Mouse (Mus musculus) MEL (cell line): ENCODE results near the gene Ttc24. TPM values are rescaled to one million over a fixed set of nuclear protein-coding genes. Genes with fewer than 3 reads are reported as not detected.

ENCODE experiments used
- DNase-seq: peaks from one replicate; pipeline ENCODE4 v3.0.0; 2011; ENCODE audit warnings: low read depth, low spot score
- H3K27ac ChIP-seq: 2 replicates; pipeline ENCODE4 v1.5.1; 2012; ENCODE audit warnings: low read depth, mild to moderate bottlenecking, control low read depth, low read length, moderate library complexity; ENCODE audit not compliant: control insufficient read depth
- H3K27me3 ChIP-seq, 2 experiments: fragments of 150-350 bp in 1 of 2; sonication (generic) in 1 of 2; 2 replicates each; pipeline ENCODE4 v1.6.1; 2012; ENCODE audit warnings: low read length in 2 of 2, mild to moderate bottlenecking in 2 of 2, improper control_type of control experiment in 1 of 2, moderate library complexity in 1 of 2; ENCODE audit not compliant: insufficient read depth in 2 of 2, control insufficient read depth in 1 of 2
- H3K36me3 ChIP-seq, 2 experiments: 2 replicates each; pipeline ENCODE4 v1.6.1; 2012 to 2014; ENCODE audit warnings: low read length in 2 of 2, improper control_type of control experiment in 1 of 2, inconsistent platforms in 1 of 2, mild to moderate bottlenecking in 1 of 2; ENCODE audit not compliant: insufficient read depth in 2 of 2, control insufficient read depth in 1 of 2
- H3K4me1 ChIP-seq, 2 experiments: fragments of 150-350 bp in 1 of 2; sonication (generic) in 1 of 2; 2 replicates each; pipeline ENCODE4 v1.6.1; 2012; ENCODE audit warnings: low read length in 2 of 2, improper control_type of control experiment in 1 of 2, mild to moderate bottlenecking in 1 of 2; ENCODE audit not compliant: insufficient read depth in 2 of 2, control insufficient read depth in 1 of 2
- H3K4me3 ChIP-seq, 2 experiments: fragments of 150-350 bp in 1 of 2; sonication (generic) in 1 of 2; 2 replicates each; pipeline ENCODE4 v1.5.1; 2012; ENCODE audit warnings: low read depth in 2 of 2, low read length in 2 of 2, mild to moderate bottlenecking in 2 of 2, moderate library complexity in 2 of 2, control low read depth in 1 of 2, improper control_type of control experiment in 1 of 2; ENCODE audit not compliant: control insufficient read depth in 1 of 2, insufficient read depth in 1 of 2
- H3K79me2 ChIP-seq: 2 replicates; pipeline ENCODE4 v1.6.1; 2012; ENCODE audit warnings: mild to moderate bottlenecking, low read length, moderate library complexity; ENCODE audit not compliant: control insufficient read depth, poor library complexity, insufficient read depth
- H3K9ac ChIP-seq: 2 replicates; pipeline ENCODE4 v1.6.1; 2012; ENCODE audit warnings: low read depth, mild to moderate bottlenecking, control low read depth, low read length, moderate library complexity; ENCODE audit not compliant: control insufficient read depth, poor library complexity, severe bottlenecking
- H3K9me3 ChIP-seq: fragments of 150-350 bp; sonication (generic); replicated peaks from 2 replicates; pipeline ENCODE4 v1.6.1; 2012; ENCODE audit warnings: mild to moderate bottlenecking, low read length, improper control_type of control experiment, moderate library complexity; ENCODE audit not compliant: insufficient read depth
- BHLHE40 ChIP-seq: IDR thresholded peaks from 2 replicates; pipeline ENCODE4 v1.6.1; 2012; ENCODE audit warnings: low read depth, mild to moderate bottlenecking, inconsistent platforms, low read length, improper control_type of control experiment, borderline replicate concordance
- CHD1 ChIP-seq: IDR thresholded peaks from 2 replicates; pipeline ENCODE4 v1.6.1; 2012; ENCODE audit warnings: low read depth, mild to moderate bottlenecking, inconsistent platforms, low read length, improper control_type of control experiment
- CHD2 ChIP-seq: IDR thresholded peaks from 2 replicates; pipeline ENCODE4 v1.6.1; 2011; ENCODE audit warnings: low read length, improper control_type of control experiment
- CTCF ChIP-seq, 3 experiments: IDR thresholded peaks in 2 of 3; conservative IDR thresholded peaks in 1 of 3; 2 replicates each; pipeline ENCODE4 v1.5.1; 2011 to 2012; ENCODE audit warnings: low read length in 3 of 3, low read depth in 2 of 3, mild to moderate bottlenecking in 2 of 3, improper control_type of control experiment in 1 of 3, inconsistent platforms in 1 of 3, mixed read lengths in 1 of 3, moderate library complexity in 1 of 3; ENCODE audit not compliant: control insufficient read depth in 1 of 3, insufficient read depth in 1 of 3, poor library complexity in 1 of 3, severe bottlenecking in 1 of 3
- E2F4 ChIP-seq: IDR thresholded peaks from 2 replicates; pipeline ENCODE4 v1.6.1; 2011; ENCODE audit warnings: low read depth, low read length, improper control_type of control experiment, borderline replicate concordance
- ELF1 ChIP-seq: IDR thresholded peaks from 2 replicates; pipeline ENCODE4 v1.6.1; 2014; ENCODE audit warnings: low read depth, mild to moderate bottlenecking, inconsistent platforms, low read length, improper control_type of control experiment, moderate library complexity
- ETS1 ChIP-seq: IDR thresholded peaks from 2 replicates; pipeline ENCODE4 v1.6.1; 2012; ENCODE audit warnings: low read depth, mild to moderate bottlenecking, inconsistent platforms, low read length, improper control_type of control experiment, moderate library complexity
- GABPA ChIP-seq: IDR thresholded peaks from 2 replicates; pipeline ENCODE4 v1.6.1; 2012; ENCODE audit warnings: low read depth, mild to moderate bottlenecking, inconsistent platforms, low read length, improper control_type of control experiment, moderate library complexity
- GATA1 ChIP-seq: IDR thresholded peaks from 2 replicates; pipeline ENCODE4 v1.6.1; 2011; ENCODE audit warnings: low read depth, low read length, improper control_type of control experiment
- KAT2A ChIP-seq: conservative IDR thresholded peaks from 2 replicates; pipeline ENCODE4 v1.6.1; 2012; ENCODE audit warnings: low read depth, low read length, improper control_type of control experiment, inconsistent platforms
- MAX ChIP-seq: IDR thresholded peaks from 2 replicates; pipeline ENCODE4 v1.6.1; 2011; ENCODE audit warnings: low read length, improper control_type of control experiment
- MAZ ChIP-seq: IDR thresholded peaks from 2 replicates; pipeline ENCODE4 v1.6.1; 2012; ENCODE audit warnings: low read depth, mild to moderate bottlenecking, inconsistent platforms, low read length, improper control_type of control experiment
- MXI1 ChIP-seq: IDR thresholded peaks from 2 replicates; pipeline ENCODE4 v1.6.1; 2011; ENCODE audit warnings: mild to moderate bottlenecking, low read depth, low read length, improper control_type of control experiment
- MYB ChIP-seq: IDR thresholded peaks from 2 replicates; pipeline ENCODE4 v1.6.1; 2011; ENCODE audit warnings: mild to moderate bottlenecking, low read depth, low read length, improper control_type of control experiment
- MYC ChIP-seq: IDR thresholded peaks from 2 replicates; pipeline ENCODE4 v1.6.1; 2011; ENCODE audit warnings: low read depth, mild to moderate bottlenecking, low read length, improper control_type of control experiment, moderate library complexity
- NELFE ChIP-seq: IDR thresholded peaks from 2 replicates; pipeline ENCODE4 v1.6.1; 2011; ENCODE audit warnings: low read depth, low read length, improper control_type of control experiment
- NRF1 ChIP-seq: IDR thresholded peaks from 2 replicates; pipeline ENCODE4 v1.6.1; 2014; ENCODE audit warnings: low read depth, mild to moderate bottlenecking, inconsistent platforms, low read length, improper control_type of control experiment, moderate library complexity; ENCODE audit not compliant: poor library complexity, insufficient read depth, severe bottlenecking
- POLR2A ChIP-seq, 2 experiments: IDR thresholded peaks; 2 replicates each; pipeline ENCODE4 v1.6.1; 2011 to 2012; ENCODE audit warnings: low read length in 2 of 2, mild to moderate bottlenecking in 2 of 2, control low read depth in 1 of 2, improper control_type of control experiment in 1 of 2, low read depth in 1 of 2, moderate library complexity in 1 of 2; ENCODE audit not compliant: control insufficient read depth in 1 of 2, insufficient read depth in 1 of 2, poor library complexity in 1 of 2
- POLR2AphosphoS2 ChIP-seq: IDR thresholded peaks from 2 replicates; pipeline ENCODE4 v1.6.1; 2011; ENCODE audit warnings: low read length, improper control_type of control experiment
- POLR2AphosphoS5 ChIP-seq: IDR thresholded peaks from 2 replicates; pipeline ENCODE4 v1.6.1; 2012; ENCODE audit warnings: low read depth, borderline replicate concordance, mild to moderate bottlenecking, inconsistent platforms, low read length, moderate library complexity, mixed read lengths
- RAD21 ChIP-seq: IDR thresholded peaks from 2 replicates; pipeline ENCODE4 v1.6.1; 2011; ENCODE audit warnings: mild to moderate bottlenecking, low read depth, low read length, improper control_type of control experiment
- RCOR1 ChIP-seq: IDR thresholded peaks from 2 replicates; pipeline ENCODE4 v1.6.1; 2012; ENCODE audit warnings: low read depth, mild to moderate bottlenecking, inconsistent platforms, low read length, improper control_type of control experiment
- TAL1 ChIP-seq: IDR thresholded peaks from 2 replicates; pipeline ENCODE4 v1.6.1; 2012; ENCODE audit warnings: mild to moderate bottlenecking, inconsistent platforms, low read length, moderate library complexity, mixed read lengths
- UBTF ChIP-seq: IDR thresholded peaks from 2 replicates; pipeline ENCODE4 v1.6.1; 2012; ENCODE audit warnings: low read depth, mild to moderate bottlenecking, inconsistent platforms, low read length, improper control_type of control experiment, moderate library complexity, borderline replicate concordance; ENCODE audit not compliant: insufficient read depth
- USF2 ChIP-seq, 2 experiments: IDR thresholded peaks; 2 replicates each; pipeline ENCODE4 v1.6.1; 2011 to 2012; ENCODE audit warnings: improper control_type of control experiment in 2 of 2, low read length in 2 of 2, borderline replicate concordance in 1 of 2, inconsistent platforms in 1 of 2, low read depth in 1 of 2, mild to moderate bottlenecking in 1 of 2; ENCODE audit not compliant: insufficient read depth in 1 of 2
- ZC3H11A ChIP-seq: IDR thresholded peaks from 2 replicates; pipeline ENCODE4 v1.6.1; 2012; ENCODE audit warnings: low read depth, mild to moderate bottlenecking, inconsistent platforms, low read length, improper control_type of control experiment
- polyA plus RNA-seq, 2 experiments: library from polyadenylated mRNA; stranded (reverse) in 1 of 2; unstranded in 1 of 2; fragments of >175 nt in 1 of 2; fragments of >200 nt in 1 of 2; gene quantifications; 2 replicates each; pipeline versions ENCODE4 v1.2.1 to v1.2.4; 2012; ENCODE audit warnings: low replicate concordance in 2 of 2, low read depth in 1 of 2; ENCODE audit not compliant: insufficient read length in 2 of 2, insufficient read depth in 1 of 2, missing spikeins in 1 of 2
- total RNA-seq: library from RNA; depleted of rRNA; stranded (reverse); fragments of 300-350 nt; gene quantifications from 2 replicates; pipeline ENCODE4 v1.2.3, GENCODE M21; 2012

The Ttc24 gene
- total and polyA plus RNA-seq, 3 experiments: not detected

DNA sequence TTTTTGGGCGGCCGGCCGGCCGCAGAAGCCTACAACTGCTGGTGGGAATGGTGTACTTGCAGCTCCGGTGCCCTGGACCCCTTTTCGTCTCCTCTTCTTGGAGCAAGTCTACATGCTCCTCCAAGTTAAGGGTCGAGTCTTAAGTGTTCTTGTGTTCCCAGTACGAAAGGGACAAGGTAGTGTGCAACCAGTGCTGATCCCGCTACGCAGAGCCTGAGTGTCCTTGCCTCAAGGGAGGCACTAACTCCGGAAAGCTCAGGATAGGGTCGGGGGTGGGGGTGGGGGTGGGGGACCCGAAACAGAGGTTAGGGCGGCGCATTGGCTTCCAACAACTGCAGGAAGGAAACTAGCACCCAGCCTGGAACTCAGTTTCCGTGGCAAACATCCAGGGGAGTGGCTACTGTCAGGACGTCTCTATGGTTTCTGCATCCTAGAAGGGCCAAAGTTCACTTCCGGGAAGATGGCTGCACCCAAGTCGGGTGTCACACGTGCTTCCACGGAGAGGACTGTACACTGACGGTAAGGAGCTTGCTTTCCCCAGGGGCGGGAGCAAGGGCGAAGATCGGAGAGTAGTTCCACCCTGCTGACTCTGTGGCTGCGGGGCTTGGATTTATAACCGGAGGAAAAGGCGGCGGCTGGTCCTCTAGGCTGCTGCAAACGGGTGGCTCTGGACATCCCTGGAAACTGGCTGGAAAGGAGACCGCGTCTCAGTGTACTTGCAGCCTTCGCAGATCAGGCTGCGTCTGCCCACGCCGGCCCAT lies 35.3 kb downstream of the Ttc24 start, which contains the start of gene Gpatch4 (continued):
- TF ChIP-seq POLR2AphosphoS5: no peak
- no peak for TF ChIP-seq ZC3H11A
- TF ChIP-seq NRF1: no peak
- TF ChIP-seq POLR2A (IDR thresholded peaks at IDR 0.05; ENCODE audit: control insufficient read depth in 1 of 2, insufficient read depth in 1 of 2, low read depth in 1 of 2, low read length in 2 of 2, poor library complexity in 1 of 2): peak; percentile 87 to 97
- peak; percentile 53; the same call in 1 of the 2 replicates for TF ChIP-seq ETS1
- no peak for TF ChIP-seq CTCF (IDR thresholded peaks at IDR 0.05 in 2 of 3, conservative IDR thresholded peaks at IDR 0.05 in 1 of 3; ENCODE audit: control insufficient read depth in 1 of 3, insufficient read depth in 1 of 3, low read depth in 2 of 3, low read length in 3 of 3, poor library complexity in 1 of 3, severe bottlenecking in 1 of 3)
- TF ChIP-seq KAT2A: peak; percentile 78
- peak; percentile 100 for TF ChIP-seq MAX
- TF ChIP-seq MYC: peak; percentile 100
- no peak for TF ChIP-seq USF2 (IDR thresholded peaks at IDR 0.05; ENCODE audit: borderline replicate concordance in 1 of 2, insufficient read depth in 1 of 2, low read depth in 1 of 2, low read length in 2 of 2)
- TF ChIP-seq GABPA: no peak
- no peak for TF ChIP-seq MYB
- no peak for TF ChIP-seq TAL1
- TF ChIP-seq RCOR1: no peak
- no peak for TF ChIP-seq RAD21
- no peak for TF ChIP-seq E2F4
- peak; percentile 77 for TF ChIP-seq POLR2AphosphoS2
- TF ChIP-seq BHLHE40: peak; percentile 73; the same call in 1 of the 2 replicates
- peak; percentile 100 for TF ChIP-seq MXI1
- no peak for TF ChIP-seq GATA1

DNA sequence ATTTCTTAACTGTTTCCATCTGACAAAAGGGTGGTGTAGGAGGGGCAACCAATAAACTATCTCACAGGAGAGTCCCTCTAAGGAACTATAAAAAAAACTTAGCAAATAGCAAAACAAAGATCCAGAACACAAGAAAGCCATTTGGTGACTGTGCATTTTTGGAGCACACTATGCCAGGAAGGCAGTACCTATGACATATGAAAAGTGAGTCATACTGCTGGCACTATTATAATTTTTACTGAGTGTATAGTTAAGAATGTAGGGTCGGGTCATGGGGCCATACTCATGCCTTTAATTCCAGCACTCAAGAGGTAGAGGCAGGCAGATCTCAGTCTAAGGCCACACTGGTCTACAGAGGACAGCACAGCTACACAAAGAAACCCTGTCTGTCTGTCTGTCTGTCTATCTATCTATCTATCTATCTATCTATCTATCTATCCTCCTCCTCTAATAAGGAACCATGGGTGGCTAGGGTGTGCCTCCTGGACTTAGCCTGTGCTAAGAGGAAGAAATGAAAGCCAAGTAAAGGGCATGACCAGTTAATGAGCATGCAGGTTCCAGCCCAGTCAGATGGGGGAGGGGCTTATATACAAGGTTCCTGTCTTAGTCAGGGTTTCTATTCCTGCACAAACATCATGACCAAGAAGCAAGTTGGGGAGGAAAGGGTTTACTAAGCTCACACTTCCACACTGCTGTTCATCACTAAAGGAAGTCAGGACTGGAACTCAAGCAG lies 42.4 kb downstream of the Ttc24 start:
- Histone ChIP-seq H3K27me3 (peaks cover 5 to 8% of the 10 kb centered on the region in 2 experiments), H3K9me3 (no peaks in the 10 kb centered on the region), H3K79me2 (no peaks in the 10 kb centered on the region), H3K27ac (no peak overlapping the region), H3K9ac (no peak overlapping the region), H3K4me1 (0 out of 4 replicates have a peak, but pooled peaks cover 0 to 5% of the 10 kb centered on the region in 2 experiments), H3K36me3 (peaks cover 0 to 2% of the 10 kb centered on the region in 2 experiments; a peak in 2 of 4 replicates), H3K4me3 (no peak overlapping the region)
- no peak for TF ChIP-seq ELF1
- TF ChIP-seq MYC: no peak
- TF ChIP-seq CHD1: no peak
- no peak for TF ChIP-seq UBTF
- no peak for TF ChIP-seq CHD2
- no peak for TF ChIP-seq GABPA
- no peak for TF ChIP-seq NELFE
- no peak for TF ChIP-seq MAZ
- TF ChIP-seq RAD21: no peak
- TF ChIP-seq E2F4: no peak
- no peak for TF ChIP-seq POLR2AphosphoS5
- no peak for TF ChIP-seq KAT2A
- TF ChIP-seq RCOR1: no peak
- DNase-seq: no peak
